In genomic region chr13:57943900-57944299, GRCm38 (mm10) we compare ENCODE assay signal across 13 mouse cellular contexts.
"Had no signal": no experiment of that assay in that cellular context is flagged by ENCODE, and none has a peak within 500 bp of the region (broad histone marks: within the 10 kb centered on the region; RNA-seq: fewer than 3 reads in every experiment).

No protein-coding gene starts in this region.

- DNase-seq: lung, adult 18-20 months; lung, embryonic 14.5 days; lung, postnatal 10 days; lung, postnatal 4 days; midbrain, embryonic 14.5 days; retina, postnatal 1 day; right cerebral cortex, adult 18-20 months; right cerebral cortex, postnatal 25 days; right cerebral cortex, postnatal 4 days; spleen, adult 18-20 months; thymus, adult 18-20 months; thymus, postnatal 14 days; thymus, postnatal 36 days had no signal
